Mouse (Mus musculus) neural tube, embryonic 14.5 days (tissue): ENCODE data around the gene Lsg1. TPM values are rescaled to one million over a fixed set of nuclear protein-coding genes. Genes with fewer than 3 reads are reported as not detected.

Experiments
- ATAC-seq: fragments of 200-750 bp; cut with Nextera tagmentation; 2 replicates; pipeline ENCODE4 v1.8.0; 2017; ENCODE audit warnings: low read depth, mild to moderate bottlenecking, moderate TSS enrichment, moderate library complexity
- H3K27ac ChIP-seq: fragments of 300-500 bp; sonication (generic); 2 replicates; pipeline ENCODE4 v1.5.1; 2014; ENCODE audit warnings: low read depth, mild to moderate bottlenecking, control low read depth, low read length, moderate library complexity, mixed read lengths
- H3K27me3 ChIP-seq: fragments of 300-500 bp; sonication (generic); 2 replicates; pipeline ENCODE4 v1.6.1; 2014; ENCODE audit warnings: low read length; ENCODE audit not compliant: control insufficient read depth, insufficient read depth
- H3K36me3 ChIP-seq: fragments of 300-500 bp; sonication (generic); 2 replicates; pipeline ENCODE4 v1.6.1; 2014; ENCODE audit warnings: low read length, mixed read lengths; ENCODE audit not compliant: control insufficient read depth, insufficient read depth
- H3K4me1 ChIP-seq: fragments of 300-500 bp; sonication (generic); 2 replicates; pipeline ENCODE4 v1.6.1; 2014; ENCODE audit warnings: low read length; ENCODE audit not compliant: control insufficient read depth, insufficient read depth
- H3K4me2 ChIP-seq: fragments of 300-500 bp; sonication (generic); 2 replicates; pipeline ENCODE4 v1.6.1; 2014; ENCODE audit warnings: mild to moderate bottlenecking, low read depth, low read length, control low read depth
- H3K4me3 ChIP-seq: fragments of 300-500 bp; sonication (generic); 2 replicates; pipeline ENCODE4 v1.5.1; 2014; ENCODE audit warnings: low read depth, low read length, control low read depth, mixed read lengths
- H3K9ac ChIP-seq: fragments of 300-500 bp; sonication (generic); replicated peaks from 2 replicates; pipeline ENCODE4 v1.6.1; 2014; ENCODE audit warnings: low read depth, mild to moderate bottlenecking, control low read depth, low read length, mixed read lengths
- H3K9me3 ChIP-seq: fragments of 300-500 bp; sonication (generic); 2 replicates; pipeline ENCODE4 v1.6.1; 2016; ENCODE audit warnings: low read length; ENCODE audit not compliant: control insufficient read depth
- WGBS: fragments of 180-500 bp; shearing (Covaris S2); extraction: QIAGEN DNeasy Blood & Tissue Kit; methylation state at CpG from one replicate; pipeline ENCODE4 v1.1.7; 2014; 5-methylcytosine and 5-hydroxymethylcytosine counted together
- polyA plus RNA-seq: library from polyadenylated mRNA; unstranded; fragments of >200 nt; fragmentation: Nextera tagmentation; extraction: Ambion mirVana; gene quantifications from 2 replicates; pipeline ENCODE4 v1.2.1, GENCODE M21; 2014

The Lsg1 gene
- polyA plus RNA-seq, 1 experiment from 2014 or later: 43.9 TPM

GRCm38 (mm10) chr16:30520361-30520823 is 67.0 kb downstream of the Lsg1 start:
- WGBS: 31% methylated on average over 9 of the region's 9 CpGs
- no peak for ATAC-seq
- H3K4me2 ChIP-seq: no peak overlapping the region
- H3K36me3 ChIP-seq: 0 out of 2 replicates have a peak, but pooled peaks cover 8% of the 10 kb centered on the region
- no peak overlapping the region for H3K9ac ChIP-seq
- no peak overlapping the region for H3K27ac ChIP-seq
- H3K9me3 ChIP-seq: no peaks in the 10 kb centered on the region
- no peak overlapping the region for H3K4me3 ChIP-seq
- H3K27me3 ChIP-seq: no peaks in the 10 kb centered on the region
- no peaks in the 10 kb centered on the region for H3K4me1 ChIP-seq

GRCm38 (mm10) chr16:30518635-30519034 is 68.8 kb downstream of the Lsg1 start:
- Histone ChIP-seq H3K4me1 (no peaks in the 10 kb centered on the region), H3K9me3 (no peaks in the 10 kb centered on the region), H3K27ac (no peak overlapping the region), H3K4me2 (no peak overlapping the region), H3K9ac (no peak overlapping the region), H3K36me3 (0 out of 2 replicates have a peak, but pooled peaks cover 3% of the 10 kb centered on the region), H3K27me3 (no peaks in the 10 kb centered on the region), H3K4me3 (no peak overlapping the region)
- ATAC-seq: no peak
- 83% methylated on average over 9 of the region's 9 CpGs for WGBS

GRCm38 (mm10) chr16:30517666-30518283 is 69.6 kb downstream of the Lsg1 start:
- no peak overlapping the region for H3K27ac ChIP-seq
- 0 out of 2 replicates have a peak, but pooled peaks cover 3% of the 10 kb centered on the region for H3K36me3 ChIP-seq
- no peaks in the 10 kb centered on the region for H3K9me3 ChIP-seq
- no peak for ATAC-seq
- no peaks in the 10 kb centered on the region for H3K4me1 ChIP-seq
- H3K4me2 ChIP-seq: no peak overlapping the region
- no peaks in the 10 kb centered on the region for H3K27me3 ChIP-seq
- 73% methylated on average over 11 of the region's 11 CpGs for WGBS
- no peak overlapping the region for H3K9ac ChIP-seq
- H3K4me3 ChIP-seq: no peak overlapping the region

GRCm38 (mm10) chr16:30516993-30517392 is 70.4 kb downstream of the Lsg1 start:
- 95% methylated on average over 9 of the region's 9 CpGs for WGBS
- Histone ChIP-seq H3K4me3 (no peak overlapping the region), H3K27me3 (no peaks in the 10 kb centered on the region), H3K4me2 (no peak overlapping the region), H3K4me1 (0 out of 2 replicates have a peak, but pooled peaks cover 5% of the 10 kb centered on the region), H3K27ac (no peak overlapping the region), H3K9ac (no peak overlapping the region), H3K9me3 (no peaks in the 10 kb centered on the region), H3K36me3 (0 out of 2 replicates have a peak, but pooled peaks cover 3% of the 10 kb centered on the region)
- no peak for ATAC-seq

GRCm38 (mm10) chr16:30515418-30515817 is 72.0 kb downstream of the Lsg1 start:
- Histone ChIP-seq H3K36me3 (0 out of 2 replicates have a peak, but pooled peaks cover 3% of the 10 kb centered on the region), H3K27ac (no peak overlapping the region), H3K27me3 (no peaks in the 10 kb centered on the region), H3K4me2 (no peak overlapping the region), H3K4me3 (no peak overlapping the region), H3K9ac (no peak overlapping the region), H3K9me3 (no peaks in the 10 kb centered on the region), H3K4me1 (0 out of 2 replicates have a peak, but pooled peaks cover 14% of the 10 kb centered on the region)
- 65% methylated on average over 12 of the region's 12 CpGs for WGBS
- no peak for ATAC-seq

GRCm38 (mm10) chr16:30513050-30514024 is 74.1 kb downstream of the Lsg1 start:
- 62% methylated on average over 20 of the region's 20 CpGs for WGBS
- ATAC-seq: no peak
- Histone ChIP-seq H3K36me3 (0 out of 2 replicates have a peak, but pooled peaks cover 3% of the 10 kb centered on the region), H3K4me2 (no peak overlapping the region), H3K27me3 (no peaks in the 10 kb centered on the region), H3K9ac (no peak overlapping the region), H3K9me3 (no peaks in the 10 kb centered on the region), H3K27ac (no peak overlapping the region), H3K4me3 (no peak overlapping the region), H3K4me1 (0 out of 2 replicates have a peak, but pooled peaks cover 14% of the 10 kb centered on the region)

GRCm38 (mm10) chr16:30512375-30513049 is 74.9 kb downstream of the Lsg1 start:
- H3K4me1 ChIP-seq: 0 out of 2 replicates have a peak, but pooled peaks cover 14% of the 10 kb centered on the region
- no peak overlapping the region for H3K4me3 ChIP-seq
- WGBS: 60% methylated on average over 8 of the region's 8 CpGs

GRCm38 (mm10) chr16:30511563-30512340 is 75.6 kb downstream of the Lsg1 start:
- 82% methylated on average over 13 of the region's 13 CpGs for WGBS
- Histone ChIP-seq H3K9ac (peak overlapping the region; percentile 91), H3K4me3 (peak overlapping the region; percentile 69), H3K4me2 (peak overlapping the region; percentile 78), H3K27ac (peak overlapping the region; percentile 95; the same call in 1 of the 2 replicates), H3K36me3 (no peaks in the 10 kb centered on the region), H3K9me3 (no peaks in the 10 kb centered on the region), H3K27me3 (no peaks in the 10 kb centered on the region), H3K4me1 (0 out of 2 replicates have a peak, but pooled peaks cover 14% of the 10 kb centered on the region)
- ATAC-seq: no peak

More at GRCm38 (mm10) chr16:30512375-30513049, 74.9 kb downstream of the Lsg1 start:
- H3K9me3 ChIP-seq: no peaks in the 10 kb centered on the region
- H3K27ac ChIP-seq: no peak overlapping the region
- no peaks in the 10 kb centered on the region for H3K27me3 ChIP-seq
- H3K36me3 ChIP-seq: no peaks in the 10 kb centered on the region
- H3K4me2 ChIP-seq: peak overlapping the region; percentile 2; the same call in 1 of the 2 replicates
- ATAC-seq: no peak
- no peak overlapping the region for H3K9ac ChIP-seq
